Mouse (Mus musculus) midbrain, postnatal 0 days (tissue): ENCODE results near the gene Rnf39. TPM values are rescaled to one million over a fixed set of nuclear protein-coding genes. Genes with fewer than 3 reads are reported as not detected.

Source experiments
- ATAC-seq: fragments of 200-750 bp; cut with Nextera tagmentation; 2 replicates; pipeline ENCODE4 v1.8.0; 2017; ENCODE audit warnings: moderate number of reproducible peaks, mild to moderate bottlenecking, moderate TSS enrichment, moderate library complexity; ENCODE audit not compliant: low FRiP score
- DNase-seq: peaks from one replicate; pipeline ENCODE4 v3.0.0-alpha.2; 2015; ENCODE audit warnings: low spot score
- H3K27ac ChIP-seq: fragments of 300-500 bp; sonication (generic); 2 replicates; pipeline ENCODE4 v1.5.1; 2014; ENCODE audit warnings: low read depth, mild to moderate bottlenecking, low read length, mixed read lengths
- H3K27me3 ChIP-seq: fragments of 300-500 bp; sonication (generic); 2 replicates; pipeline ENCODE4 v1.6.1; 2014; ENCODE audit warnings: low read length, control low read depth, mixed read lengths; ENCODE audit not compliant: insufficient read depth
- H3K36me3 ChIP-seq: fragments of 300-500 bp; sonication (generic); 2 replicates; pipeline ENCODE4 v1.6.1; 2014; ENCODE audit warnings: low read length, control low read depth, mixed read lengths; ENCODE audit not compliant: insufficient read depth
- H3K4me1 ChIP-seq: fragments of 300-500 bp; sonication (generic); 2 replicates; pipeline ENCODE4 v1.6.1; 2014; ENCODE audit warnings: mild to moderate bottlenecking, control low read depth, antibody characterized with exemption, low read length, mixed read lengths; ENCODE audit not compliant: insufficient read depth
- H3K4me2 ChIP-seq: fragments of 300-500 bp; sonication (generic); 2 replicates; pipeline ENCODE4 v1.6.1; 2014; ENCODE audit warnings: low read depth, mild to moderate bottlenecking, low read length, mixed read lengths; ENCODE audit not compliant: poor library complexity, severe bottlenecking
- H3K4me3 ChIP-seq: fragments of 300-500 bp; sonication (generic); 2 replicates; pipeline ENCODE4 v1.5.1; 2014; ENCODE audit warnings: low read depth, mild to moderate bottlenecking, low read length, moderate library complexity
- H3K9ac ChIP-seq: fragments of 300-500 bp; sonication (generic); replicated peaks from 2 replicates; pipeline ENCODE4 v1.6.1; 2014; ENCODE audit warnings: mild to moderate bottlenecking, low read length, moderate library complexity, mixed read lengths; ENCODE audit not compliant: poor library complexity, severe bottlenecking
- H3K9me3 ChIP-seq: fragments of 300-500 bp; sonication (generic); 2 replicates; pipeline ENCODE4 v1.6.1; 2016; ENCODE audit warnings: low read length, control low read depth
- CTCF ChIP-seq: IDR thresholded peaks from 2 replicates; pipeline ENCODE4 v1.5.1; 2016; ENCODE audit warnings: antibody characterized with exemption, mild to moderate bottlenecking
- WGBS: fragments of 180-500 bp; shearing (Covaris S2); extraction: QIAGEN DNeasy Blood & Tissue Kit; methylation state at CpG from one replicate; pipeline ENCODE4 v1.1.7; 2014; 5-methylcytosine and 5-hydroxymethylcytosine counted together
- polyA plus RNA-seq: library from polyadenylated mRNA; unstranded; fragments of >200 nt; fragmentation: Nextera tagmentation; extraction: Ambion mirVana; gene quantifications from 2 replicates; pipeline ENCODE4 v1.2.1, GENCODE M21; 2015
- total RNA-seq: library from RNA; depleted of rRNA; stranded (reverse); fragments of >200 nt; gene quantifications from 2 replicates; pipeline ENCODE4 v1.2.3, GENCODE M21; 2014

Gene Rnf39
- total and polyA plus RNA-seq, 2 experiments from 2014 or later: 3.3 to 3.9 TPM

DNA sequence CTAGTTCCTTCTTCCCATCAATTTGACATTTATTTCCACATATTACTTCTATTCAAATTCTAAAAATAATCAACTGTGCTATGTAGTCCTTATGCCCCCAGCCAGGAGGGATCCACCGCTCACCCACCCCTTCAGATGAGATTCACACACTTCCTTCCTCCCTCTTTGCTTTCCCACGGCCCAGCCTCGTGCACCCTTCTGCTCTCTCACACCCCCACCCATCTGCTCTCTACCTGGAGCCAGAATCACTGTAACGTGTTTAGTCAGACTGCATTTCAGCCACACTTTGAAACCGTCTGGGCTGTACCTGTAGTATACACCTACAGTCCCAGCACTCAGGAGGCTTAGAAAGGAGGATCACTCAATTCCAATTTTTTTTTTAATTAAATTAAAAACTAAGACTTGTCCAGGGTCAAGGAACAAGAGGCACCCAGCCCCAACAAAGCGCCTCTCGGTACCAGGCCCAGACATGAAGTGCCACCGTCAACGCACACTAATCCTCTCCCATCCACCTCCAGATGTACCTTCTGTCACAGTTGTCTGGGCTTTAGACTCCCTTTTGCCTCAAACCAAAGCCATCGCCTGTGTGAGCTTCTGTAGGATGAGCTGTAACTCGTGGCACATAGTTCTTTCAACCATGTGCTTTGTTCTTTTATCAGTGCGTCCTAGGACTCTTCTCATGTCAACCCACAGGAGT is 13.3 kb upstream of the Rnf39 start:
- no peaks in the 10 kb centered on the region for H3K9me3 ChIP-seq
- H3K36me3 ChIP-seq: no peaks in the 10 kb centered on the region
- H3K4me2 ChIP-seq: no peak overlapping the region
- no peak overlapping the region for H3K4me3 ChIP-seq
- no peak for TF ChIP-seq CTCF
- H3K27ac ChIP-seq: no peak overlapping the region
- WGBS: 76% methylated on average over 12 of the region's 12 CpGs
- DNase-seq (no peak), ATAC-seq (no peak)
- H3K9ac ChIP-seq: no peak overlapping the region
- no peaks in the 10 kb centered on the region for H3K4me1 ChIP-seq
- H3K27me3 ChIP-seq: no peaks in the 10 kb centered on the region

DNA sequence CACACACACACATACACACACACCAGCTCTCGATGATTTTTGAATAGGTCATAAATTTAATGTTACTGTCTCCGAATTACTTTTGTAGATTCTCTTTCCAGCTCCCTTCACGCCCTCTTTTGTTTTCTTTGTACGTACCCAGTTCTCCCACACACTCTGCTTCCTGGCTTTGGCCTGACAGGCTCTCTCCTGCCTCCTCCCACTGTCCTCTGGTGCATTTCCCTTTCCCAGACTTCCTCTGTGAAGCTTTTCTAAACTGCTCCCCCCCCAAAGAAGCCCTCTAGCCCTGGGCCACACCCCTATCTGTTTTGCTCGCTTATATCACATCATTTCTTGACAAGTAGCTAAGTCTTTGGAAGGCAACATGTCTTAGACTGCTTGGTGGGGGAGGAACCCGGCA is 12.5 kb upstream of the Rnf39 start:
- DNase-seq: no peak
- no peaks in the 10 kb centered on the region for H3K9me3 ChIP-seq
- H3K27ac ChIP-seq: no peak overlapping the region
- 80% methylated on average over 6 of the region's 6 CpGs for WGBS
- no peaks in the 10 kb centered on the region for H3K36me3 ChIP-seq
- no peak for ATAC-seq
- no peaks in the 10 kb centered on the region for H3K4me1 ChIP-seq
- TF ChIP-seq CTCF: no peak
- no peak overlapping the region for H3K9ac ChIP-seq
- no peak overlapping the region for H3K4me3 ChIP-seq
- no peak overlapping the region for H3K4me2 ChIP-seq
- H3K27me3 ChIP-seq: no peaks in the 10 kb centered on the region

DNA sequence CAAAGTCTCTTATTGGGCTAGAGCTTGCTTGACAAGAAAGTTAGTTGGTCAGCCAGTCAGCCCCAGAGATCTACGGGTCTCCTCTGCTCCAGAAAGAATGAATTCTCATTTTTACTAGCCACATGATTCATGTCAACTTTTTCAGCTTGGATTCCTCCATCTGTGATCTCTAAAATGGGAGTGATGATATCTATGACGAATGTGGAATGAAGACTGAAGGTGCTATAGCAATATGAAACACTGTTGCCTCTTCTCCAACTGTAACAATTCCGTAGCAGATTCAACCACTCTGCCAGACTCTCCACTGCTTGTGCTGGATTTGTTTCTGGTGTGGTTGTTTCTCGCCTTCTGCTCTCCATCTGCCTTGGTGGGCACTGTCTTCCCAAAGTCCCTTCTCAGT is 11.6 kb upstream of the Rnf39 start:
- Histone ChIP-seq H3K4me1 (no peaks in the 10 kb centered on the region), H3K9me3 (no peaks in the 10 kb centered on the region), H3K27ac (no peak overlapping the region), H3K36me3 (no peaks in the 10 kb centered on the region), H3K4me2 (no peak overlapping the region), H3K4me3 (no peak overlapping the region), H3K27me3 (no peaks in the 10 kb centered on the region), H3K9ac (no peak overlapping the region)
- DNase-seq (no peak), ATAC-seq (no peak)
- 83% methylated on average over 4 of the region's 4 CpGs for WGBS
- TF ChIP-seq CTCF: no peak

- H3K36me3 ChIP-seq: no peaks in the 10 kb centered on the region
- WGBS: 79% methylated on average over 2 of the region's 2 CpGs
- no peak for DNase-seq
- no peak overlapping the region for H3K4me3 ChIP-seq
- no peaks in the 10 kb centered on the region for H3K4me1 ChIP-seq
- no peak overlapping the region for H3K4me2 ChIP-seq
- TF ChIP-seq CTCF: no peak
- ATAC-seq: no peak
- no peaks in the 10 kb centered on the region for H3K9me3 ChIP-seq
- no peak overlapping the region for H3K27ac ChIP-seq
- no peak overlapping the region for H3K9ac ChIP-seq
- H3K27me3 ChIP-seq: no peaks in the 10 kb centered on the region
Observed at GRCm38 (mm10) chr17:36931806-36932205, 10.9 kb upstream of the Rnf39 start.

- DNase-seq: no peak
- H3K4me2 ChIP-seq: no peak overlapping the region
- no peak for TF ChIP-seq CTCF
- H3K36me3 ChIP-seq: no peaks in the 10 kb centered on the region
- no peaks in the 10 kb centered on the region for H3K9me3 ChIP-seq
- H3K9ac ChIP-seq: no peak overlapping the region
- 89% methylated on average over 2 of the region's 2 CpGs for WGBS
- no peak overlapping the region for H3K4me3 ChIP-seq
- no peak for ATAC-seq
- H3K27ac ChIP-seq: no peak overlapping the region
- no peaks in the 10 kb centered on the region for H3K4me1 ChIP-seq
- H3K27me3 ChIP-seq: peaks cover 13% of the 10 kb centered on the region
Observed at GRCm38 (mm10) chr17:36938056-36938455, 4.7 kb upstream of the Rnf39 start.

GRCm38 (mm10) chr17:36942391-36942790 is 327 bp upstream of the Rnf39 start:
- Histone ChIP-seq H3K27ac (no peak overlapping the region), H3K4me2 (peak overlapping the region; percentile 67), H3K4me1 (peaks cover 4% of the 10 kb centered on the region; the same call in 1 of the 2 replicates), H3K27me3 (peaks cover 23% of the 10 kb centered on the region), H3K9me3 (no peaks in the 10 kb centered on the region), H3K4me3 (peak overlapping the region; percentile 37; the same call in 1 of the 2 replicates), H3K9ac (no peak overlapping the region), H3K36me3 (no peaks in the 10 kb centered on the region)
- no peak for ATAC-seq
- TF ChIP-seq CTCF: no peak
- 64% methylated on average over 10 of the region's 10 CpGs for WGBS
- DNase-seq: no peak
